In genomic region chr15:98048918-98049700, GRCm38 (mm10) we compare ENCODE assay signal across 23 mouse cellular contexts. TPM values are rescaled to one million over a fixed set of nuclear protein-coding genes. Genes with fewer than 3 reads are reported as not detected.
DNase-seq lines count a peak whose midpoint lies in the region; ATAC-seq and TF ChIP-seq lines count a peak whose summit lies in the region.
"Had no signal": no experiment of that assay in that cellular context is flagged by ENCODE, and none has a peak within 500 bp of the region (broad histone marks: within the 10 kb centered on the region; RNA-seq: fewer than 3 reads in every experiment).

No protein-coding gene starts in this region.

- no peaks in the 10 kb centered on the region for H3K4me1 ChIP-seq in limb, embryonic 13.5 days
- H3K4me1 ChIP-seq: forebrain, embryonic 13.5 days; heart, embryonic 15.5 days; hindbrain, embryonic 10.5 days; intestine, embryonic 15.5 days had no signal

- intact Hi-C loops in left cerebral cortex, adult 2 months (cut with DNase I): no loop called here

- H3K9ac ChIP-seq in limb, embryonic 13.5 days: no peak overlapping the region
- H3K9ac ChIP-seq: forebrain, embryonic 13.5 days; heart, embryonic 15.5 days; hindbrain, embryonic 14.5 days; intestine, embryonic 15.5 days had no signal

- no peaks in the 10 kb centered on the region for H3K27me3 ChIP-seq in limb, embryonic 13.5 days
- H3K27me3 ChIP-seq: forebrain, embryonic 13.5 days; heart, embryonic 15.5 days; intestine, embryonic 15.5 days had no signal

- H3K4me3 ChIP-seq in limb, embryonic 13.5 days: no peak overlapping the region
- H3K4me3 ChIP-seq in left cerebral cortex, adult 2 months: no peak overlapping the region
- H3K4me3 ChIP-seq: forebrain, embryonic 13.5 days; heart, adult 2 months; heart, embryonic 15.5 days; hindbrain, embryonic 10.5 days; intestine, embryonic 15.5 days had no signal

- no peak for ATAC-seq in limb, embryonic 13.5 days (ENCODE audit: low FRiP score, low read depth)
- ATAC-seq: activated CD4-positive, CD25-positive, alpha-beta regulatory T cell, adult 4 months; forebrain, embryonic 13.5 days; intestine, embryonic 15.5 days had no signal

- WGBS in limb, embryonic 13.5 days: 85% methylated on average over 13 of the region's 13 CpGs

- peak; percentile 44 for DNase-seq in 3134 (ENCODE audit: extremely low read depth, insufficient read length, low spot score)
- DNase-seq in 3T3-L1 (ENCODE audit: low read depth, low spot score): peak; percentile 91
- DNase-seq in NIH3T3 (ENCODE audit: low read depth): peak; percentile 82
- no peak for DNase-seq in right cerebral cortex, postnatal 14 days
- DNase-seq in left cerebral cortex, adult 2 months (ENCODE audit: extremely low spot score in 1 of 2, low spot score in 2 of 2): no peak
- DNase-seq in thymus, adult 18-20 months: no peak
- no peak for DNase-seq in lung, postnatal 4 days
- DNase-seq: adrenal gland, postnatal 14 days; cerebellum, adult 11-12 months; cerebellum, adult 9-10 months; cerebellum, postnatal 25 days; gastrocnemius, postnatal 36 days; heart, adult 2 months; heart, postnatal 14 days had no signal

- no peak overlapping the region for H3K4me2 ChIP-seq in limb, embryonic 13.5 days (replicated peaks)
- H3K4me2 ChIP-seq: forebrain, embryonic 13.5 days; heart, embryonic 11.5 days; heart, embryonic 15.5 days; hindbrain, embryonic 14.5 days; intestine, embryonic 15.5 days had no signal

- H3K9me3 ChIP-seq in limb, embryonic 13.5 days: peaks cover 5% of the 10 kb centered on the region; the same call in 1 of the 2 replicates
- H3K9me3 ChIP-seq: forebrain, embryonic 13.5 days; heart, embryonic 15.5 days; intestine, embryonic 15.5 days had no signal

- no peak for TF ChIP-seq CTCF in left cerebral cortex, adult 2 months (IDR thresholded peaks at IDR 0.05)

- peaks cover 88% of the 10 kb centered on the region for H3K36me3 ChIP-seq in limb, embryonic 13.5 days

- peak overlapping the region; percentile 7; the same call in 1 of the 2 replicates for H3K27ac ChIP-seq in limb, embryonic 13.5 days
- H3K27ac ChIP-seq in left cerebral cortex, adult 2 months: no peak overlapping the region
- H3K27ac ChIP-seq: forebrain, embryonic 13.5 days; heart, adult 2 months; heart, embryonic 15.5 days; hindbrain, embryonic 10.5 days; hindbrain, embryonic 14.5 days; intestine, embryonic 15.5 days had no signal

RNA-seq across cellular contexts. Expression of gene Pfkm, which starts 43.3 kb away (rescaled TPM):
- polyA plus RNA-seq in limb, embryonic 13.5 days (2015; fragmentation: Nextera tagmentation; extraction: Ambion mirVana): 56.0 and 56.7 TPM in 2 replicates
- total RNA-seq in left cerebral cortex, adult 2 months (2021): 100 to 1,000 TPM; 379 to 387 TPM

RNA-seq across cellular contexts. Expression of gene Senp1, which starts 44.4 kb away (rescaled TPM):
- polyA plus RNA-seq in limb, embryonic 13.5 days (2015; fragmentation: Nextera tagmentation; extraction: Ambion mirVana): 37.0 and 38.8 TPM in 2 replicates
- 10 to 100 TPM; 13.6 to 15.6 TPM for total RNA-seq in left cerebral cortex, adult 2 months (2021)

RNA-seq across cellular contexts. Expression of gene Col2a1, which starts 44.6 kb away (rescaled TPM):
- polyA plus RNA-seq in limb, embryonic 13.5 days (2015; fragmentation: Nextera tagmentation; extraction: Ambion mirVana): 706 and 829 TPM in 2 replicates
- total RNA-seq in left cerebral cortex, adult 2 months (2021): under 1 TPM; 0.61 to 0.63 TPM
- total RNA-seq: adrenal gland, adult 18-20 months; adrenal gland, postnatal 14 days had no signal

Comparison
In these comparisons a context has a peak if more than half of its experiments do, and no peak if none do; other contexts are left out.
1. DNase-seq: peak in 3134 (single experiment), 3T3-L1 (single experiment) and NIH3T3 (single experiment); none in right cerebral cortex, postnatal 14 days (single experiment), left cerebral cortex, adult 2 months (0 of 2), thymus, adult 18-20 months (0 of 2) and lung, postnatal 4 days (0 of 2).